Mouse (Mus musculus) adrenal gland, postnatal 36 days (tissue): ENCODE results near the gene Camkv. TPM values are rescaled to one million over a fixed set of nuclear protein-coding genes. Genes with fewer than 3 reads are reported as not detected.

Source experiments
- DNase-seq, 2 experiments: peaks; one replicate each; pipeline ENCODE4 v3.0.0; 2021; ENCODE audit warnings: mixed read lengths in 1 of 2
- total RNA-seq, 2 experiments: library from RNA; stranded (reverse); gene quantifications; 2 replicates each; pipeline ENCODE4 v1.2.3; 2021

Gene Camkv
- total RNA-seq, 2 experiments from 2014 or later: 2.9 to 3.6 TPM

- DNase-seq: no peak
Measured at GRCm38 (mm10) chr9:107987950-107988349, 52.5 kb downstream of the Camkv start.

- DNase-seq: no peak
Measured at GRCm38 (mm10) chr9:107992197-107992596, 56.7 kb downstream of the Camkv start, which contains the start of gene Cdhr4. TSS of gene Cdhr4 (plus strand) at chr9:107992497.

GRCm38 (mm10) chr9:107993013-107993412 is 57.5 kb downstream of the Camkv start:
- DNase-seq: no peak

GRCm38 (mm10) chr9:107994464-107994863 is 59.0 kb downstream of the Camkv start:
- no peak for DNase-seq

GRCm38 (mm10) chr9:107995513-107995912 is 60.0 kb downstream of the Camkv start:
- no peak for DNase-seq

- DNase-seq: no peak
Measured at GRCm38 (mm10) chr9:107996049-107996448, 60.6 kb downstream of the Camkv start, which contains the start of gene Gm20662. TSS of gene Gm20662 (plus strand) at chr9:107996349.

Other genes with a start within 250 kb of the Camkv start
- 10 to 100 TPM; 22.6 to 41.3 TPM for gene Sema3f, start 225.2 kb upstream of the Camkv start, total RNA-seq
- gene Rbm5, start 164.7 kb upstream of the Camkv start, total RNA-seq: 100 to 1,000 TPM in 1 of 2 experiments, 10 to 100 TPM in 1; 91.6 to 126 TPM
- 10 to 100 TPM; 45.6 to 55.8 TPM for gene Rbm6, start 62.4 kb upstream of the Camkv start, total RNA-seq
- gene Mon1a, start 47.5 kb upstream of the Camkv start, total RNA-seq: 10 to 100 TPM; 17.7 to 19.8 TPM
- 10 to 100 TPM in 1 of 2 experiments, 1 to 10 TPM in 1; 5.2 to 11.9 TPM for gene Mst1r, start 28.8 kb upstream of the Camkv start, total RNA-seq
- gene Actl11, start 7.2 kb upstream of the Camkv start, total RNA-seq: not detected
- 1 to 10 TPM; 2.0 to 3.0 TPM for gene Traip, start 14.5 kb downstream of the Camkv start, total RNA-seq
- 10 to 100 TPM; 15.8 to 21.3 TPM for gene Uba7, start 39.8 kb downstream of the Camkv start, total RNA-seq
- under 1 TPM; 0.33 to 0.40 TPM for gene Gm20661, start 47.4 kb downstream of the Camkv start, total RNA-seq
- 1 to 10 TPM; 4.0 to 5.7 TPM for gene Inka1, start 50.2 kb downstream of the Camkv start, total RNA-seq
- 1 to 10 TPM in 1 of 2 experiments, under 1 TPM in 1; 0.26 to 2.1 TPM for gene Cdhr4, start 56.8 kb downstream of the Camkv start, total RNA-seq
- gene Gm20662, start 60.7 kb downstream of the Camkv start, total RNA-seq: 1 to 10 TPM; 1.1 to 1.7 TPM
- gene Ip6k1, start 66.8 kb downstream of the Camkv start, total RNA-seq: 100 to 1,000 TPM; 124 to 129 TPM
- gene Gmppb, start 113.6 kb downstream of the Camkv start, total RNA-seq: 10 to 100 TPM; 27.0 to 28.5 TPM
- gene Amigo3, start 117.5 kb downstream of the Camkv start, total RNA-seq: 1 to 10 TPM; 4.5 to 4.7 TPM
- under 1 TPM; 0.17 to 0.49 TPM for gene Mst1, start 144.8 kb downstream of the Camkv start, total RNA-seq
- gene Rnf123, start 147.7 kb downstream of the Camkv start, total RNA-seq: 10 to 100 TPM; 54.3 to 57.1 TPM
- 10 to 100 TPM; 72.7 to 88.0 TPM for gene Apeh, start 158.9 kb downstream of the Camkv start, total RNA-seq